Mouse (Mus musculus) liver, embryonic 14.5 days (tissue): ENCODE results near the gene Sesn3.

ENCODE experiments used
- CTCF ChIP-seq: IDR thresholded peaks from 2 replicates; pipeline ENCODE4 v1.5.1; 2016; ENCODE audit warnings: antibody characterized with exemption, low read depth, control low read depth
- EP300 ChIP-seq: IDR thresholded peaks from 2 replicates; pipeline ENCODE4 v1.6.1; 2016; ENCODE audit warnings: antibody characterized with exemption, low read depth

- no peak for TF ChIP-seq CTCF
- no peak for TF ChIP-seq EP300
Measured at GRCm38 (mm10) chr9:14314477-14314876, 39.6 kb downstream of the Sesn3 start.
